Mouse (Mus musculus): ENCODE results near the gene Gpc6.

The Gpc6 gene

GRCm38 (mm10) chr14:117643069-117643468, 718.0 kb downstream of the Gpc6 start:
- DNase-seq: no peak

- DNase-seq: peak; percentile 8
These were observed 723.3 kb downstream of the Gpc6 start for GRCm38 (mm10) chr14:117648199-117648960.

GRCm38 (mm10) chr14:117650141-117650540, 725.0 kb downstream of the Gpc6 start:
- peak; percentile 46 for DNase-seq

GRCm38 (mm10) chr14:117651271-117651670, 726.2 kb downstream of the Gpc6 start:
- no peak for DNase-seq

DNA sequence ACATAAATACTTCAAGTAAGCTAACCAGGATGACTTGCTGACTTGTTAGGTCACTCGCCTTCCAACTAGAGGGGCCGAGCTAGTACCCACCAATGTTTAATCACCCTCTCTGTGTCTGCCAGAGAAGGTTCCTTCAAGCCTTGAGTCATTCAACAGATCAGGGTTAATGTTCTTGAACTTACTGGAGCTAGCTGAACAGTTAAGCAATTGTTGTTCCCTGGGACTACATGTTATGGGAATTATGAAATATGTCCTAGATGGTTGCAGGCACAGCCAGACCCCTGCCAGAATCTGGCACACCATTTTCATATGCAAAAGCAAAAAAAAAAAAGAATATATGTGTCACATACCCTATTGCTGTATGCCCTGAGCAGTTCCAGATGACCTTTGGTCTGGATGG, 726.8 kb downstream of the Gpc6 start:
- DNase-seq: no peak

DNA sequence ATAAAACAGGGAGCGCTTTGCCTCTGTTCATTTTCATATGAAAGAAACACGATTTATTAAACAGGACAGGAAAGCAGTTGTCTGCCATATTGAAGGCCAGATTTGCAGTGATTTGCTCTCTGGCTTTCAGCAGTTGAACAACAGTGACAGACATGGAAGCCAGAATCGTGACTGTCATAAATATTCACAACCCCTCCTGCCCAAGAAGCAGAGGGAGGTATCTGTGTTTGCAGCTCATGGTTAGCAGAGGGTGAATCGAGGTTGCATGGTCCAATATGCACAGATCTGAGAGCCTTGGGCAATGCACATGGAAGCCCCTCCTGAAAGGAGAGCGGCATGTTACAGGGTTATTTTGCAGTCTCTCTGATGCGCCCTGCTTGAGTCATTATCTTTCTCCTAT, 730.3 kb downstream of the Gpc6 start:
- DNase-seq: no peak

GRCm38 (mm10) chr14:117659198-117659761, 734.2 kb downstream of the Gpc6 start:
- no peak for DNase-seq

GRCm38 (mm10) chr14:117662261-117662660, 737.1 kb downstream of the Gpc6 start:
- DNase-seq: no peak

- DNase-seq: no peak
These were observed 739.7 kb downstream of the Gpc6 start for GRCm38 (mm10) chr14:117664796-117665195.

- no peak for DNase-seq
These were observed 741.0 kb downstream of the Gpc6 start for GRCm38 (mm10) chr14:117666126-117666525.

GRCm38 (mm10) chr14:117673541-117673940, 748.4 kb downstream of the Gpc6 start:
- DNase-seq: no peak

DNA sequence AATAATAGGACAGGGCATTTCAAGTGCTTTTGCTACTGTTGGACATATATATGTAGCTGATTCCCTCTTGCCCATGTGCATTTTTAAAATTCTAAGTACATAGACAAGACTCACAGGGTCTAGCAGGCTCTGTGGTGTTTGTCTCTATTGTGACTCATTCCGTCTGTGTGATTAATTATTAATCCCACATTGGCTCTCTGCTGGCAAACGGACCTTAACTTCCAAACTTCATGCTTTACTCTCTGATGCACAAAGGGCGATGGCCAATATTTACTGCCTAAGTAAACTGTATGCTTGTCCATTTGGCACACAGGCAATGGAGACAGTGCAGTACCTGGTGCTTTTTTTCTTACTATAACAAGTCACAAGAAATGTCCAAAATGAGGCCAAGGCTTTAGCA, 749.4 kb downstream of the Gpc6 start:
- DNase-seq: peak; percentile 73

- DNase-seq: no peak
These were observed 754.8 kb downstream of the Gpc6 start for GRCm38 (mm10) chr14:117679926-117680325.

- no peak for DNase-seq
These were observed 756.3 kb downstream of the Gpc6 start for GRCm38 (mm10) chr14:117681321-117681921.

GRCm38 (mm10) chr14:117683149-117683548, 758.0 kb downstream of the Gpc6 start:
- DNase-seq: no peak

DNA sequence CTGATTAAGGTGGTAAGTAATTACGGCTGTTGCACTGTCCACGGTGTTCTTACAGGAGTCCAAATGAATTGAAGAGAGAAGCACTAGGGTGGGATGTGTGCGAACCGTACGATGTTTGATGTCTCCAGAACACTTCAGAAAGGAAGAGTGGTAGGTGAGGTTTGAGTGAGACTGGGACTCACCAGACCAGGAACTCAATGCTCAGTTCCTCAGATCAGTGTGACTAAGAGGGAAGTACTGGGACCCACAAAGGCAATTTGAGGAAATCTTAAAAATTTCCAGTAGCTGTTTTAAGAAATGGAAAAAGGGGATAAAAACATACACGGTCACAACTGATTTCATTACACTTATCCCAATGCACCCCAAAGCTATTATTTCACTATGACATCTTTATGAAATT, 764.7 kb downstream of the Gpc6 start:
- no peak for DNase-seq

- no peak for DNase-seq
These were observed 770.5 kb downstream of the Gpc6 start for GRCm38 (mm10) chr14:117695565-117695964.

DNA sequence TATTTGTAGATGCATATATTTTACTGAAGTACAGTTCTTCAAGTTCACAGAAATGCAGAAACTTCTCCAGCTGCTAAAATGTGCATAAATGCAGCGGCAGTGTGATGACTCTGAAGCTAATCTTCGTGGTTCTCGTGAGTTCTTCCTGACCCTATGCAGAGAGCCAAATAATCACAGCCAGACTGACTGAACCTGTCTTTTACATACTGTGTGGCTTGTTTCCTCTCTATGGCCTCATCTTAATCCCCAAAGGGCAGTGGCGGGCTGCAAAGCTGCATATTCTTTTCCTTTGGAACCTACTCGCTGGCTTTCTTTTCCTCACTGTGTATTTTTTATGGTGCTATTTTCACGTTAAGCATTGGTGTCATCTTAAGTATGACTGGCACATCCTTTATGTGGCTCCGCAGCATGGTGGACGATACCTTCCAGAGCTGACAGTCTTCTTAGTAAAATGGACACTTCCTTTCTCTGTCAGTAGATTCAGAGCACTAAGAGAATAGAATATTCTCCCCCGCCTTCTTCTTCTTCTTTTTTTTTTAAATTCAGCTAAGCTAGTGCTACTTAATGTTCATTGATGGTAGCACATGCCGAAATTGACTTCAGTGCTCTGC, 775.7 kb downstream of the Gpc6 start:
- no peak for DNase-seq

GRCm38 (mm10) chr14:117708817-117709216, 783.7 kb downstream of the Gpc6 start:
- DNase-seq: no peak

DNA sequence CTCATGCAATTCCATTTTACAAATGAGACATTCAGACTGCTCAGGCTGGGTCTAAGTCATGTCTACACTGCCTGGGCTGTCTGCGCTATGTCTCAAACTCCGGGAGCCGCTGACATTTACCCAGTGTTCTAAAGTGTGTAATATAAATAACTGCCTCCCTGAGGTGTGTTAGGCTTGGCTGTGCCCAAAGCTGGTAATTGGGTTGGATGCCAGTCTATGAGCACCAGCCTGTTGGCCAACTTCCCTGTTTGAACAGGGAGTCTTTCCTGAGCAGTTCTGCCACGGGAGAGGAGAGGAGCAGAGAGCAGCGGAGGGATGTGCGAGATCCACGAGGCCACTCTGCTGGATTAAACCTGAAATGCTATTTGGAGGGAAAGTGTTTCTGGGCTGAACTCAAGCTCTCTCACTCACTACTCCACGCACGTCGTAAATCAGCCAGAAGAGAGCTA, 785.4 kb downstream of the Gpc6 start:
- DNase-seq: no peak

DNA sequence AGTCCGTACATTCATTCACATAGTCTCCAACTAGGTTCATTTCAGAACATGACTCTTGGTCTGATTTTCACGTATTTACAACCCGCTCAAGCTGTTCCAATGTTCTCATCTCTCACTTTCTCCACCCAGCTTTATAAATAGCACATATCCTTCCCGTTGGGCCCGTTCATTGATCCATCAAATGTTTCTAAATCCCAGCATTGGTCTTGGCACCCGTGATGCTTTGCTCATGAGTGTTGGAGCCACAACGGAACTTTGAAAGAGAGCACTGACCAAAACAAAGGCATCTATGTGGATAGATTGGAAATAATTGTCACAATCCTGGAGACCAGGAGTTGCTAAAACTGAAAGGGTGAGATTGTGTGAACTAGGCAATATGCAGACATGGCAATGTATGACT, 787.2 kb downstream of the Gpc6 start:
- no peak for DNase-seq

DNA sequence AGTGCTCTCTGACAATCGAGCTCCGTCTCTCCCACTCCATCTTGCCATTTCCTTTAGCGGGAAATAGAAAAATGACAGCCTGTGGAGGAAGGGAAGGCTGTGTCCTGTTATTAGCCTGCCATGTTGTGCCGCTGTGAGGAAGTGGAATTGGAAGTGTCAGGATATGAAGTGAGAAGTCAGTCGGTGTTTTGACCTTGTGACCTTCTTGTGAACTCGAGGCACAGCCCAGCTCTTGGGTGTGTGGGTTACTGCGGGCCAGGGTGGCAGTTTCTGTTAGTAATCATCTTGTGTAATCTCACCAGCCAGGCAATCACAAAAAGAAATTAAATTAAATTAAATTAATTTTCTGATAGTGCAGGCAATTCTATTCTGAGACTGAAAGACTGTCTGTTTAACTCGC, 789.0 kb downstream of the Gpc6 start:
- DNase-seq: no peak

GRCm38 (mm10) chr14:117716305-117716704, 791.2 kb downstream of the Gpc6 start:
- DNase-seq: no peak

DNA sequence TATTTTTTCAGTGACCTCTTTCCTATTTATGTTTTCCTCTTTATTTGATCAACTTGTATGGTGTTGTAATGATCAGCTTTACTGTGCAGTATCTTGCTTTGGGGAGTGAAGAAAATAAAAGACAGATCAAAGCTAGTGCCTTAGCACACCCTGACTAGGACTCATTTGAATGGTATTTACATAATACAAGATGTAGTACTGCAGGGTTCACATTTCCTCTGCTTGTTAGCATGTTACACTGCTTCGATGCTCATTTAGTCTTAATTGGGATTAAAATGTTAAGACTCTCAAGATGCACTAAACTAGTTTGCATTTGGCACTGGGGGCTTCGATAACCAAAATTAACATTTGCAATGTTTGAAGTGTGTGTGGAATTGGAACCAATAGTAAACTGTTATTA, 803.6 kb downstream of the Gpc6 start:
- no peak for DNase-seq
